ENCODE assay signal across 9 mouse cellular contexts in genomic region chr4:134253722-134254324, GRCm38 (mm10). TPM values are rescaled to one million over a fixed set of nuclear protein-coding genes. Genes with fewer than 3 reads are reported as not detected.
DNase-seq lines count a peak whose midpoint lies in the region; ATAC-seq and TF ChIP-seq lines count a peak whose summit lies in the region.
"Had no signal": no experiment of that assay in that cellular context is flagged by ENCODE, and none has a peak within 500 bp of the region (broad histone marks: within the 10 kb centered on the region; RNA-seq: fewer than 3 reads in every experiment).

Gene Grrp1, minus strand, starts transcription at chr4:134254106.

- DNase-seq in kidney, adult 18-20 months: peak; percentile 38
- DNase-seq in kidney, adult 11 months: no peak
- peak; percentile 40 for DNase-seq in heart, adult 8-10 months (ENCODE audit: low spot score)
- peak; percentile 49 to 72 for DNase-seq in kidney, postnatal 25 days
- DNase-seq in midbrain, postnatal 0 days (ENCODE audit: low spot score): peak; percentile 13
- DNase-seq in thymus, adult 2 months: no peak
- no peak for DNase-seq in T-cell, adult 2 months (ENCODE audit: low spot score)
- DNase-seq in right cerebral cortex, adult 18-20 months: no peak

- TF ChIP-seq POLR2A in thymus, adult 2 months (IDR thresholded peaks at IDR 0.05; ENCODE audit: control insufficient read depth, extremely low read depth, insufficient read depth, low read length, poor library complexity): no peak

- no peak for TF ChIP-seq CTCF in midbrain, postnatal 0 days (IDR thresholded peaks at IDR 0.05)
- no peak for TF ChIP-seq CTCF in thymus, adult 2 months (IDR thresholded peaks at IDR 0.05; ENCODE audit: borderline replicate concordance, control insufficient read depth, extremely low read depth, insufficient read depth, low read length, poor library complexity)

- no peaks in the 10 kb centered on the region for H3K36me3 ChIP-seq in midbrain, postnatal 0 days (ENCODE audit: insufficient read depth, low read length)
- no peaks in the 10 kb centered on the region for H3K36me3 ChIP-seq in thymus, adult 2 months (ENCODE audit: control insufficient read depth, insufficient read depth, low read length)

- 0 out of 2 replicates have a peak, but pooled peaks cover 7% of the 10 kb centered on the region for H3K4me1 ChIP-seq in midbrain, postnatal 0 days (ENCODE audit: insufficient read depth, low read length)
- peaks cover 46% of the 10 kb centered on the region for H3K4me1 ChIP-seq in thymus, adult 2 months (replicated peaks; ENCODE audit: control insufficient read depth, insufficient read depth, low read length)

- H3K9me3 ChIP-seq in midbrain, postnatal 0 days (ENCODE audit: low read length): no peaks in the 10 kb centered on the region

- H3K9ac ChIP-seq in midbrain, postnatal 0 days (replicated peaks; ENCODE audit: low read length, poor library complexity, severe bottlenecking): no peak within 1 kb of the TSS

- peaks cover 30% of the 10 kb centered on the region for H3K27me3 ChIP-seq in midbrain, postnatal 0 days (ENCODE audit: insufficient read depth, low read length)
- peaks cover 2% of the 10 kb centered on the region; the same call in 1 of the 2 replicates for H3K27me3 ChIP-seq in thymus, adult 2 months (ENCODE audit: control insufficient read depth, insufficient read depth, low read length)

- peak within 1 kb of the TSS; percentile 55 for H3K4me3 ChIP-seq in midbrain, postnatal 0 days (ENCODE audit: low read depth, low read length)
- H3K4me3 ChIP-seq in thymus, adult 2 months (ENCODE audit: control insufficient read depth, insufficient read depth, low read length): no peak within 1 kb of the TSS

- no peak for ATAC-seq in midbrain, postnatal 0 days (ENCODE audit: low FRiP score)

- H3K27ac ChIP-seq in midbrain, postnatal 0 days (ENCODE audit: low read depth, low read length): no peak within 1 kb of the TSS
- H3K27ac ChIP-seq in thymus, adult 2 months (ENCODE audit: control insufficient read depth, insufficient read depth, low read length): no peak within 1 kb of the TSS

- WGBS in midbrain, postnatal 0 days: 3% methylated on average over 13 of the region's 13 CpGs
- 19% methylated on average over 13 of the region's 13 CpGs for WGBS in thymus, adult 2 months

- peak within 1 kb of the TSS; percentile 77 for H3K4me2 ChIP-seq in midbrain, postnatal 0 days (ENCODE audit: low read depth, low read length, poor library complexity, severe bottlenecking)

RNA-seq across cellular contexts. Expression of gene Grrp1, which starts in this region (rescaled TPM):
- total RNA-seq in heart, adult 8-10 months (2022): 1 to 10 TPM; 6.1 to 8.0 (median 7.3) TPM
- 18.0 and 27.1 TPM in 2 replicates for total RNA-seq in midbrain, postnatal 0 days (2014; rRNA removed)
- polyA plus RNA-seq in midbrain, postnatal 0 days (2015; fragmentation: Nextera tagmentation; extraction: Ambion mirVana): 15.7 and 17.8 TPM in 2 replicates
- 5.2 and 6.6 TPM in 2 replicates for polyA plus RNA-seq in thymus, adult 2 months (2012; rRNA removed)
- total RNA-seq: CH12.LX had no signal

Comparison
In these comparisons a context has a peak if more than half of its experiments do, and no peak if none do; other contexts are left out.
1. DNase-seq: peak in kidney, adult 18-20 months (single experiment), heart, adult 8-10 months (single experiment), kidney, postnatal 25 days (2 of 2) and midbrain, postnatal 0 days (single experiment); none in kidney, adult 11 months (single experiment), thymus, adult 2 months (single experiment), T-cell, adult 2 months (single experiment) and right cerebral cortex, adult 18-20 months (single experiment).